Mouse (Mus musculus): Measurements from ENCODE around the gene Gm14406.
"Not testable (repeated sequence)": the region's sequence is repeated elsewhere in the genome, so short reads cannot be mapped to it uniquely, and the experiment has no call there.

Gm14406 gene

DNA sequence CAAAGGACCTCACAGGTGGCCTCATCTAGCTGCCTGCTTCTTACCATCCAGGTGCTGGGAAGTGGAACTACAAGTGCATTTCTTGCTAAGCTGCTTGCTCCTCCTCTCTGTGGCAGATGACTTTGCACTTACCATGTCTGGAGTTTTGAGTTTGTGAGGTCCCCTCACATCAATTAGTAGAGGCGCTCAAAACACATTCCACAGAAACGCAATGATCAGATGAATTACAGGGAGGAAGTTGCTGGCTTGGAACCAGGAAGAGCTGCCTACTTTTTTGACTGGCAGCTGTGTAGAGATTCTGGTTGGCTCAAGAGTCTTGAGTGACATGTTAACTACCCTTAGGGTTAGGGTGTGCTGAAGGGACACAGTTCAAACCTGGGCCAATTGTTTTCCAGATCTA lies at the start of gene Gm14406:
Gene Gm14406 (minus strand): TSS at position 213 of the 400 bp plus-strand sequence.
- not testable (repeated sequence) for DNase-seq

DNA sequence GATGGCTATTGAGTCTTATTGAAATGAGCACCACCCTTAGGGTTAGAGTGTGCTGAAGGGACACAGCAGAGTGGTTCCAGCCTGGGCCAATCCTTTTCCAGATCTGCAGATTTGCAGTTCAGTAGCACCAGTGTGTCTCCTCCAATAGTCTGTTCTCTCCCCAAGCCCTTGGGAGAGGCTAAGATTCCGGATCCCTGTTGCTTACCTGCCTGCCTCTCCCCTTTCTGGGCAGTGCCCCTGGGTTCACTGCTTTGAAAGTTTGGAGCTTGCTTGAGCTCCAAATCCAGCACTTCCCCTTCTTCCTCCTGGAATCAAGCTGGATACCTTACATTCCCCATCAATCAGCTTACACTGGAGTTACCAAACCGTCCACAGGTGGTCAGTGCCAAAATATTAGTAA lies 2.9 kb downstream of the Gm14406 start:
- DNase-seq, result not testable (repeated sequence)

DNA sequence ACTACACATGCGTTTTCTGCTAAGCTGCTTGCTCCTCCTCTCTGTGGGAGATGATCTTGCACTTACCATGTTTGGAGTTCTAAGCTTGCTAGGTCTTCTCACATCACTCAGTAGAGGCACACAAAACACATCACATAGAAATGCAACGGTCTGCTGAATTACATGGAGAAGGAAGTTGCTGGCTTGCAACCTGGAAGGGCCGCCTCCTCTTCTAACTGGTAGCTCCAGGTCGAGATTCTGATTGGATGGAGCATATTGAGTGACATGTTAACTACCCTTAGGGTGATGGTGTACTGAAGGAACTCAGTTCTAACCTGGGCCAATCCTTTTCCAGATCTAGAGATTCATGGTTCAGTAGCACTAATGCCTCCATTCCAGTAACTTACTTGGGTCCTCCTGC lies 18.6 kb downstream of the Gm14406 start:
- DNase-seq, result not testable (repeated sequence)

DNA sequence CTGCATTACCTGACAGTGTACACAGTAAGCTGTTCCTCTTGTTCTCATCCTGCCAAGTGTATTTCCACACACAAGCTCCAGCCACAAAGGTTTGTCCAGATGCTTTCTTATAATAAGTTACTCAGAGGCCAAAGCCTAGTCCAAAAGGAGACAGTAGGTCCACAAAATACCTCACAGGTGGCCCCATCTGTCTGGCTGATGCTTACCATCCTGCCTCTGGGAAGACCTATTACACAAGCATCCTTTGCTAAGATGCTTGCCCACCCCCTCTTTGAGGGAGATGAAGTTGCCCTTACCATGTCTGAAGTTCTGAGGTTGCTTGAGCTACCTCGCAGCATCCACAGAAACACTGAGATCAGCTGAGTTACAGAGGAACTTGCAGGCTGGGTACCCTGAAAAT lies 22.7 kb downstream of the Gm14406 start:
- DNase-seq, result not testable (repeated sequence)

DNA sequence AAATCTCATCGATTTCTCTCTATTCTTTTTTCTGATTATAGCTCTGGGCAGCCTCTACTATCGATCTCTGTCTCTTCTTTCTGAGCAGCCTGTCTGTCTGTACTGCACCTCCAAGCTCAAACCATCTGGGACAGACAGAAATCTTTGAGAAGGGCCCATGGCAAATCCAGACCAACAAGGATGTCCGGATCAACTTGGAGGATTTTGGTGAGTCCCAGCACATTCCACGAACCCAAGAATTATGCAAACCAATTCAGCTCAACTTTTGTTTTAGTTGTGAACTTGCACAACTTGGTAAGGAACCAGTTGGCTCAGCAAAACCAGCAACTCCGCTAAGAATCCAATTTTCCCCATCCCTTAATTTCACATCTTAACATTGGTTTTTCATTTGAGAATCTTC lies 40.3 kb downstream of the Gm14406 start:
- not testable (repeated sequence) for DNase-seq

DNA sequence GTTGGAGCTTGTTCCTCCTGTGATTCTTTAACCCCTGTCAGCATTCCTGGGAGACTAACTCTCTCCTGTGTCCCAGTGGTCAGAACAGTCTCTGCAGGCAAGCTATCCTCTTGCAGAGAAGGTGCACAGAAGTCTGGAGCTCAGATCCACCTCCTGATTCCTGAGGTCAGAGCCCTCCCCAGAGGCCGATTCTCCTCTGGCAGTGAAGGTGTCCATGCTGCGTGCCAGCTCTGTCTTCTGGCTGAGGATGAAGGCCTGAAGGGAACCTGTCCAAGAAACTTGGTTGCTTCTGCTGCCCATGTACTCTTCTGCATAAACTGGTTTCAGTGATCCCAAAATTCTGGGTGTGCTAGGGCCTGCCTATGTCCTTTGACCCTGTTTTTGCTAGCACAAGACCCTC lies 40.9 kb downstream of the Gm14406 start:
- DNase-seq, result not testable (repeated sequence)

DNA sequence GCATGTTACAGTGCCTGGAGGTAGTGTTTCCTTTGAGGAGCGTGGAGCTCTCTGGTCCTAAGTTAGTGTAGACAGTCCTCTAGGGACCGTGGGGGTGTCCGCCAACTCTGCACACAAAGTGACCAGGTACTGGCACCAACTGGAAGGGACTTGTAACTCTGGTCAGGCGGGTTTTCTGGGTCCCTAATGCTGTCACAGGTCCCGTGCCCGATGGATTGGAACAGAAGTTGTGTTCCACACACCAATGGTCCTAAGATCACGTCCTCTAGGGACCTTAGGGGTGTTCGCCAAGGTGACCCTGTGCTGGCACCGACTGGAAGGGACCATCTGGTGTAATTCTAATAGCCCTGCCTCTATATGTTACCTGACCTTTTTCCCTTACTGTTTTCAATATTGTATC lies 42.1 kb downstream of the Gm14406 start:
- no peak for DNase-seq

DNA sequence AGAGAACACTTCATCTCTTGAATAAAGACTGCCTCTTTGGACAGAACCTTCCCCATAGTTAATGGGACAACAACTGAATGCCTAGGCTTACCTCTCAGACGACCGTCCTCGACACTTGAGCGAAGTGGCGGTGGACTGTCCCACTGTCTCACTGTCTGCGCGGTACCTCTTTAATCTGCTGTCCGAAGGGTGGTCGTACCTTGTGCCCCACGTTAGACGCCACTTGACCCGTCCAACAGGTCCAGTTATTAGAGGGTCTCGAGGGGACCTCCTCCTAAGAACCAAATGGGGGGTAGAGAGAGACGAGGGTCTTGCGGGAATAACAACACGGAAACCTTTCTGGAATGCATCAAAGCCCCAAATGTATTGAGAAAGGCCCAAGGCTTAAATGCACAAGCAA lies 53.8 kb downstream of the Gm14406 start:
- DNase-seq, result not testable (repeated sequence)

DNA sequence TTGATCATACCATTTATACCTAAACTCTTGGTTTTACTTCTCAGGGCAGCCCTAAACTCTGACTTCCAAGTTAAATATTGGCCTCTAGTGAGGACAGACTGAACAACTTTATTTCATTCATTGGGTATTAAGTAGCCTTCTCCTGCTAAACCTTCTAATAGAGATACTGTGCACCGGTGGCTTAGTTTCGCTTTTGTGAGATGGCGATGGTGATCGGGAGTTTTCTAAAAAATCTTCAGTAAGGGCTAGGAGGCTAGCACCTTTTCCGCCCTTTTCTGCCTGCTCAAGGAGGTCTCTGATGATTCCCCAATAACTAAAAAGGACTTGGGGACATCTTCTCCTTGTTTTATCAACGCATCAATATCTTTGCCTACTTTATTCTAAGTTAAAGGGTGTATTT lies 54.3 kb downstream of the Gm14406 start:
- not testable (repeated sequence) for DNase-seq

DNA sequence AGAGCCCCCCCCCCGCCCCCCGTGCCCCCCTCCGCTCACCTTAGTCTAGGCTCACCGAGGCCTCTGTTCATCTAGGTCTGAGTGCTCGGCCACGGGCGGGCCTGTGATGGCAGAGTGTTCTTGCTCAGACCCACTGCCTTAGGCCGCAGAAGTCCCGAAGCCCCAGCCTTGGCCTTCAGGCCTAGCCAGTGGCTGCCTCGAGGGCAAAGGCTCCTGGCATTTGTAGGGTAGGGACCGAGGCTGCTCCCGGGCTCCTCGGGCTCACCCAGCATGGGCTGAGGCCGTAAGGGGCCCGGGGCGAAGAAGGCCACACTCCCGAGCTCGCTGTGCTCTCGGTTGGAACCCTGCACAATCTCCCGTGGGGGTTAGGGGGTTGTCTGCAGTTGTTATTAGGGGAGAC lies 54.9 kb downstream of the Gm14406 start:
- no peak for DNase-seq

DNA sequence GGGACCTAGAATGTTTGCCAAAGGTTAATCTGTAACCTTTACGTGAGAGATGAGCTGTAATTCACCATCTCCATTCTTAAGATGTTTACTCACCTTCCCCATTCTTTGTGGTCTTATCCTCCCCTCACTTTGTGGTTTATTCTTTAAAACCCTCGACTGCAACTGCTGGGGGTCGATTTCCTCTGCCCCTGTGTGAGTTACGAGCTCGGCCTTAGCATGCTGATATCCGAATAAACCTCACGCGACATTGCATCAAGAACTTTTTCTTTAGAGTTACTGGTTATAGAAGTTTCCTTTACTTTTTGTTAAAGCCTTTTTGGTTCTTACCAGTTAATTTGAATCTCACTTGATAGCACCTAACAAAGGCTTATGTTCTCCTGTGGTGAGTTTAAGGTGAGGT lies 58.0 kb downstream of the Gm14406 start:
- DNase-seq, result no peak
